Mouse (Mus musculus) intestine, postnatal 0 days (tissue): ENCODE measurements around the gene Cacna1c. TPM values are rescaled to one million over a fixed set of nuclear protein-coding genes. Genes with fewer than 3 reads are reported as not detected.
A peak's percentile ranks its signal among the peaks of the same experiment; 100 is the strongest.
"Not testable (repeated sequence)": the region's sequence is repeated elsewhere in the genome, so short reads cannot be mapped to it uniquely, and the experiment has no call there.

Experiments
- ATAC-seq: fragments of 200-750 bp; cut with Nextera tagmentation; 2 replicates; pipeline ENCODE4 v1.8.0; 2017; ENCODE audit warnings: mild to moderate bottlenecking, moderate TSS enrichment, moderate library complexity
- H3K27ac ChIP-seq: fragments of 300-500 bp; sonication (generic); 2 replicates; pipeline ENCODE4 v1.5.1; 2014; ENCODE audit warnings: mild to moderate bottlenecking, low read depth, low read length, moderate library complexity
- H3K27me3 ChIP-seq: fragments of 300-500 bp; sonication (generic); replicated peaks from 2 replicates; pipeline ENCODE4 v1.6.1; 2014; ENCODE audit warnings: low read length, mixed read lengths; ENCODE audit not compliant: control insufficient read depth, insufficient read depth
- H3K36me3 ChIP-seq: fragments of 300-500 bp; sonication (generic); 2 replicates; pipeline ENCODE4 v1.6.1; 2014; ENCODE audit warnings: mild to moderate bottlenecking, moderate library complexity; ENCODE audit not compliant: control insufficient read depth, insufficient read depth
- H3K4me1 ChIP-seq: fragments of 300-500 bp; sonication (generic); replicated peaks from 2 replicates; pipeline ENCODE4 v1.6.1; 2014; ENCODE audit warnings: antibody characterized with exemption, low read length, mixed read lengths; ENCODE audit not compliant: control insufficient read depth, insufficient read depth
- H3K4me2 ChIP-seq: fragments of 300-500 bp; sonication (generic); replicated peaks from 2 replicates; pipeline ENCODE4 v1.6.1; 2014; ENCODE audit warnings: low read depth, mild to moderate bottlenecking, moderate library complexity
- H3K4me3 ChIP-seq: fragments of 300-500 bp; sonication (generic); 2 replicates; pipeline ENCODE4 v1.5.1; 2014; ENCODE audit warnings: low read depth, low read length
- H3K9ac ChIP-seq: fragments of 300-500 bp; sonication (generic); 2 replicates; pipeline ENCODE4 v1.6.1; 2014; ENCODE audit warnings: mild to moderate bottlenecking, low read depth, low read length
- H3K9me3 ChIP-seq: fragments of 300-500 bp; sonication (generic); 2 replicates; pipeline ENCODE4 v1.6.1; 2016; ENCODE audit warnings: mixed run types; ENCODE audit not compliant: control insufficient read depth
- CTCF ChIP-seq: sonication (generic); IDR thresholded peaks from 2 replicates; pipeline ENCODE4 v1.5.1; 2016; ENCODE audit warnings: low read depth, mild to moderate bottlenecking, control low read depth, antibody characterized with exemption, moderate library complexity
- WGBS: fragments of 180-500 bp; shearing (Covaris S2); extraction: QIAGEN DNeasy Blood & Tissue Kit; methylation state at CpG from one replicate; pipeline ENCODE4 v1.1.7; 2014; 5-methylcytosine and 5-hydroxymethylcytosine counted together
- polyA plus RNA-seq: library from polyadenylated mRNA; unstranded; fragments of >200 nt; fragmentation: Nextera tagmentation; extraction: Ambion mirVana; gene quantifications from 2 replicates; pipeline ENCODE4 v1.2.1, GENCODE M21; 2015

The Cacna1c gene
- polyA plus RNA-seq, 1 experiment from 2014 or later: 1.2 TPM

DNA sequence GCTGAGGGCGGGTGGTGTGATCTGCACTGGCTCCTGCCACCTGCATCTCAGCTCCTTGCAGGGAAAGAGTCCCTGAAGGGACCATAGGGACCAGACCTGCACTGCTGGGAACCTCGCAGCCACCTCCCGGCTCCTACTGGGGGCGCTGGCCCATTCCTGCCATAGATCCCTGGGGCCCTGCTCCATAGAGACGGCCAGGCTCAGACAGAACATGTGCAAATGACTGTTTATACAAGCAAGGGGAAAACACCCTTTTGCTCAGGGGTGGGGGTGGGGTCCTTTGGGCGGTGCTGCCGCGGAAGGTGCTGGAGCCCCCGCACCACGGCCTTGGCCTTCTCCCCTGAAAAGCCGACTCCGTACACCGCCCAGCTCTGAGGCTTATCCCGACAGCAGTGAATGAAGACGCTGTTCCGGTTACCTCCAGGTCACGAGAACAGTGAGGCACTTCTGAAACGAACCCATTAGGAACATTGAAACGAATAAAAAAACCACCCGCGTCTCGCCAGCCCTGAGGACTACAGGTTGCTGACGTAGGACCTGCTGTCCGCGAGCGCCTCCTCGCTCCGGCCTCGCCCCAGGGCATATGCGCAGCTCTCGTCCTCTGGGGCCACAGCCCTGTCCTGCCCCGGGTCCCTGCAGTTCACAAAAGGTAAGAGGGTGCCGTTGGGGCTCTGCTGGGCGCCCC is 602.7 kb downstream of the Cacna1c start:
- peak overlapping the region; percentile 88 for H3K4me2 ChIP-seq
- H3K9ac ChIP-seq: no peak overlapping the region
- H3K27me3 ChIP-seq: 0 out of 2 replicates have a peak, but pooled peaks cover 3% of the 10 kb centered on the region
- 6% methylated on average over 34 of the region's 34 CpGs for WGBS
- H3K27ac ChIP-seq: no peak overlapping the region
- TF ChIP-seq CTCF: peak; percentile 53
- no peaks in the 10 kb centered on the region for H3K36me3 ChIP-seq
- no peaks in the 10 kb centered on the region for H3K9me3 ChIP-seq
- no peaks in the 10 kb centered on the region for H3K4me1 ChIP-seq
- peak overlapping the region; percentile 46 for H3K4me3 ChIP-seq
- ATAC-seq: peak; percentile 72

- no peak for TF ChIP-seq CTCF
- Histone ChIP-seq H3K27ac (no peak overlapping the region), H3K4me2 (peak overlapping the region; percentile 88), H3K27me3 (0 out of 2 replicates have a peak, but pooled peaks cover 3% of the 10 kb centered on the region), H3K4me3 (peak overlapping the region; percentile 46), H3K9ac (no peak overlapping the region), H3K36me3 (no peaks in the 10 kb centered on the region), H3K4me1 (no peaks in the 10 kb centered on the region), H3K9me3 (no peaks in the 10 kb centered on the region)
- 28% methylated on average over 21 of the region's 21 CpGs for WGBS
- no peak for ATAC-seq
Measured at GRCm38 (mm10) chr6:118592662-118593376, 603.4 kb downstream of the Cacna1c start.

GRCm38 (mm10) chr6:118578741-118579140 is 617.5 kb downstream of the Cacna1c start:
- not testable (repeated sequence) for ATAC-seq, H3K4me3 ChIP-seq, H3K27me3 ChIP-seq, H3K4me1 ChIP-seq, H3K9me3 ChIP-seq, H3K9ac ChIP-seq, H3K4me2 ChIP-seq, H3K36me3 ChIP-seq, H3K27ac ChIP-seq
- 73% methylated on average over 4 of the region's 4 CpGs for WGBS

DNA sequence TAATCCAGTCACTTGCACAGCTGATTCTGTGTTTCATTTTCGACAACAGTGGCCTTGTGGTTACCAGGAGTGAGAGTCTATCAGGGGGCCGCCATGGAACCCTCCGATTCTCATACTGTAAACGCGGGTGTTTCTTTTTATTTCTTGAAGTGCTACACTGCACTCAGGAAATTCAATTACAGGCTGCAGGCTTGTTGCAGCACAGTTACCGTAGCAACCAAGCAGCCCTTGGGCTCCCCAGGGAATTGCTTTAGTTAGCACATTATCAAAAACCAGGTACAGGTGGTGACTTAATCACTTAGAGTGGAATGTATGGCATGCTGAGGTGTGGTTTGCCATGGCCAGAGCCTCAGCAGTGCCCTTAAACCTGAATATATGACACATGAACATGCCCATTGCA is 621.9 kb downstream of the Cacna1c start:
- TF ChIP-seq CTCF: no peak
- H3K27ac ChIP-seq: no peak overlapping the region
- 82% methylated on average over 6 of the region's 6 CpGs for WGBS
- H3K9me3 ChIP-seq: no peaks in the 10 kb centered on the region
- no peaks in the 10 kb centered on the region for H3K27me3 ChIP-seq
- no peak overlapping the region for H3K4me3 ChIP-seq
- H3K4me1 ChIP-seq: no peaks in the 10 kb centered on the region
- no peak for ATAC-seq
- no peak overlapping the region for H3K4me2 ChIP-seq
- no peak overlapping the region for H3K9ac ChIP-seq
- no peaks in the 10 kb centered on the region for H3K36me3 ChIP-seq

DNA sequence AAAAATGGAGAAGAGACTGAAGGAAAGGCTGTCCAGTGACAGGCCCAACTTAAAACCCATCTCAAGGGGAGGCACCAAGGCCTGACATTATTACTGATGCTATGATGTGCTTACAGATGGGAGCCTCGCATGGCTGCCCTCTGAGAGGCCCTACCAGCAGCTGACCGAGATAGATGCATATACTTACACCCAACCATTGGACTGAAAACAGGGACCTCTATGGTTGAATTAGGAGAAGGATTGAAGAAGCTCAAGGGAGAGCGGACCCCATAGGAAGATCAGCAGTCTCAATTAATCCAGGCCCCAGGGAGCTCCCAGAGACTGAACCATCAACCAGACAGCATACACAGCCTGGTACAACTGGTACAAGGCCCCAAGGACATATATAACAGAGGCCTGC is 628.4 kb downstream of the Cacna1c start:
- ATAC-seq: no peak
- Histone ChIP-seq H3K27ac (no peak overlapping the region), H3K27me3 (no peaks in the 10 kb centered on the region), H3K9ac (no peak overlapping the region), H3K4me2 (no peak overlapping the region), H3K36me3 (no peaks in the 10 kb centered on the region), H3K4me3 (no peak overlapping the region), H3K9me3 (no peaks in the 10 kb centered on the region), H3K4me1 (no peaks in the 10 kb centered on the region)
- 94% methylated on average over 3 of the region's 3 CpGs for WGBS
- TF ChIP-seq CTCF: no peak

DNA sequence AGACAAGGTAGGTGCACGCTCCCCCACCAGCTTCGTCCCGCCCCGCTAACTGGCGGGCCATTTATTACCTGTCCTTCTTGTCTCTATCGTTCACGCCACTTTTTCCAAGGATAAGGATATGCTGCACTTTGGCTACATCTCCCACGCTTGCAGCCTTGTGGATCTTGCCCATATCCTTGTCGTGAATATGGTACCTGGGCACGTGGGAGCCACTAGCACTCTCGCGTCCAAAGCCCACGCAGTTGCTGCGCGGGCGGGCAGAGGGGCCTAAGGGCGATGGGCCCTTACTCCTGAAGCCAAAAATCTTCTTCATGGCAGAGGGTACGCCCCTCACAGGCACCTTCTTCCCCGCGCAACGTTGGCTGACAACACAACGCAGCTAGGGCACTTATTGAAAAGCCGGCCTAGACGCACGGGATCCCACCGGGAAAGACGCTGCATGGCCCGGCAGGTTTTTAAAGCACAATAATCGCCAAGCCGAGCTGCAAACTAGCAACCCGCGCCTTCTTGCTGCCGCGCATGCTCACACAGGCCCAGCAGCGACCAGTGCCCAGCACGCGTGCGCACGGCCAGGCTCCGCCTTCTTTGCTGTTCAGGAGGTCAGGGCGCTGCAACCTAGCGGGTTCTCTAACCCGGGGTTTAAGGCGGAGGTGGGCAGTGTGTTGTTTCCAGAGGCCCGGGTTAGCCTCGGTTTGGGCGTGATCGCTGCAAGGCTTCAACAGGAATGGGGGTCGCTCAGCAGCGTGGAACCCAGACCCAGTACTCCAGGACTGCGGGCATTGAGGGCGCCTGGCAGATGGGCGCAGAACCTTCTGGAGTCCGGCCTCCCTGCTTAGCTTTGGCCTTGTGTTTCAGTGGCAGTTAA is 634.2 kb downstream of the Cacna1c start, which contains the start of gene Ankrd26:
TSS of gene Ankrd26 (minus strand) at position 482 of the 865 bp plus-strand sequence.
- Histone ChIP-seq H3K4me1 (no peaks in the 10 kb centered on the region), H3K27ac (0 out of 2 replicates have a peak within 1 kb of the TSS, but pooled peaks have one; percentile 23), H3K9me3 (no peaks in the 10 kb centered on the region), H3K9ac (peak within 1 kb of the TSS; percentile 57), H3K36me3 (peaks cover 4% of the 10 kb centered on the region; the same call in 1 of the 2 replicates), H3K4me2 (peak within 1 kb of the TSS; percentile 99), H3K4me3 (peak within 1 kb of the TSS; percentile 71), H3K27me3 (no peaks in the 10 kb centered on the region)
- WGBS: 3% methylated on average over 54 of the region's 54 CpGs
- no peak for TF ChIP-seq CTCF
- peak; percentile 95 for ATAC-seq
